Mouse (Mus musculus) embryo, embryonic 10.5 days (tissue): ENCODE results near the gene Rd3.
A peak's percentile ranks its signal among the peaks of the same experiment; 100 is the strongest.

ENCODE experiments used
- DNase-seq: peaks from one replicate; pipeline ENCODE4 v3.0.0-alpha.2; 2015; ENCODE audit warnings: low spot score

The Rd3 gene

DNA sequence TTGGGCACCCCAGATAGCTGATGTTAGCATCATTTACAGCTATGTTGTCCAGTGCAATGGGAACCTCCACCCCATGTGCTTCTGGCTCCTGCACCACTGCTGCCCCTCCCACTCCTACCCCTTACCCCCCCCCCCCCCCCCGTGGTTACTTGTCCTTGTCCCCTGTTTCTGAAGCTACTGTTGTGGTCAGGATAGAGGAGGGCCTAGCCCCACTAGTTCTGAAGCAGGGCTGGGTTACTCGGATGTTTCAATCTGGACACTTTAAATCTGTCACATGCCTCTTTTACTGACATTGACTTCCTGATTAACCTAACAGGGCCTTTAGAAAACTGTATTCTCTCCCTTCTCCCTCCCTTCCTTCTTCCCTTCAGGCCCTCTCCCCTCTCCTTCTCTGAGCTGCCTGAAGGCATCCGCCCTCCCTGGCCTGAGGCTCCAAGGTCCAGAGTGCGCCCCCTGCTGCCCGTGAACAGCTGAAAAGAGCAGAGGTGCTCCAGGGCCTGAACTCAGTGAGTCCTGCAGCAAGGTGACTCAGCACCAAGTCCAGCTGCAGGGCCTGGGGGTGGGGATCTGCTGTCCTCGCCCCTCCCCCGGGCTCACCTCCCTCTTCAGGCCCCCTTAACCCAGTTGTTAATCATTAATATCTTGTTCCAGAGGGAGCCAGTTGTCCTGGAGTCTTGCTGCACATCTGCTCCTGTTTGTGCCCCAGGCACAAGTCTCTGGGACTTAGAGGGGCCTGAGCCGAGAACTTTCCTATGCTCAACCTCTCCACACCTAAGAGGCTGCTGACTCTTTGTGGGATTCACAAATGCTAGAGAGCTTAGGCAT, 13.0 kb upstream of the Rd3 start:
- peak; percentile 85 for DNase-seq

DNA sequence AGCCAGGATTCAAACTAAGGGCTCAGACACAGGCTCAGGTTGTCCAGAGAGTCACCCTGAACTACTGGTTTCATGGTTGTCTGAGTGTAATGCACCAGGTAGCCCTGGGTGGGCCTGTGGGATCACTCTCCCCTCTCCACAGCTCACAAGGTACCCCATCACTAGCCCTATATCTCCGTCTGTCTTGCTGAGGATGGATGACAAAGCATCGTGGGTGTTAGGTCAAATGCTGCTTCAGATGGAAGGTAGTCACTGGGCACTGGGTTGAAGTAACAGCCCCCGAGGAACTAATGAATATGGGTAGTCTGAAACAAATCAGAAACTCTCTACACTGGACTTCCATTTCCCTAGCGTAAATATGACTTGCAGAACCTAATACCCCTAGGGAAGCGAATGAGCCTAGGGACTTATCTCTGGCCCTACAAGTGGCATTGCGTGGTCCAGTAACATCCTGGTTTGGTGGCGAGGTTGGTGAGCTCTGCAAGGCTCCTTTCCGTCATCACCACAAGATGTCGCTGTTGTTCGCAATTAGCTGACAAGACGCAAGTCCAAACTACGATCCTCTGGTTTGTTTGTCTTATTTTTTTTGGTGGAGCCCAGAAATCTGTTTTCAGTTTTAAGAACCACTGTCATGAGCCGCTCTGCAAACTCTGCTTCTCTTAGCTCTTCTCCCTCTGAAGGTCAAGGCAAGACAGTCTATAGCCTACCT, 12.2 kb upstream of the Rd3 start:
- peak; percentile 92 for DNase-seq

DNA sequence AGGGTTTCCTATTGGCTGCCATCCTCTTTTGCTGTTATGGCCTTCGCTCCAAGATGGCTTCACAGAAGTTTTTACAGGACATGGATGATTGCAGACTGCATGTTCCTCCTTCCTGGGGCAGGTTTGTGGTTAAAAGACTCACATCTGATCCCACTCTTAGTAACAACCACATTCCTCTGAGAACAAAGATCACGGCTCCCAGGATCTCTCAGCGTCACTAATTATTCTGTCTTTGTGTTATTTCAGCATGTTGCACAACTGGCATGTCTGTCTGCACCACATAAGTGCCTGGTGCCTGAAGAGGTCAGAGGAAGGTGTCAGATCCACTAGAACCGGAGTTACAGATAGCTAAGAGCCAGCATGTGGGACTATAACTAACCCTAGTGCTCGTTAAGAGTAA, 7.2 kb upstream of the Rd3 start:
- no peak for DNase-seq

DNA sequence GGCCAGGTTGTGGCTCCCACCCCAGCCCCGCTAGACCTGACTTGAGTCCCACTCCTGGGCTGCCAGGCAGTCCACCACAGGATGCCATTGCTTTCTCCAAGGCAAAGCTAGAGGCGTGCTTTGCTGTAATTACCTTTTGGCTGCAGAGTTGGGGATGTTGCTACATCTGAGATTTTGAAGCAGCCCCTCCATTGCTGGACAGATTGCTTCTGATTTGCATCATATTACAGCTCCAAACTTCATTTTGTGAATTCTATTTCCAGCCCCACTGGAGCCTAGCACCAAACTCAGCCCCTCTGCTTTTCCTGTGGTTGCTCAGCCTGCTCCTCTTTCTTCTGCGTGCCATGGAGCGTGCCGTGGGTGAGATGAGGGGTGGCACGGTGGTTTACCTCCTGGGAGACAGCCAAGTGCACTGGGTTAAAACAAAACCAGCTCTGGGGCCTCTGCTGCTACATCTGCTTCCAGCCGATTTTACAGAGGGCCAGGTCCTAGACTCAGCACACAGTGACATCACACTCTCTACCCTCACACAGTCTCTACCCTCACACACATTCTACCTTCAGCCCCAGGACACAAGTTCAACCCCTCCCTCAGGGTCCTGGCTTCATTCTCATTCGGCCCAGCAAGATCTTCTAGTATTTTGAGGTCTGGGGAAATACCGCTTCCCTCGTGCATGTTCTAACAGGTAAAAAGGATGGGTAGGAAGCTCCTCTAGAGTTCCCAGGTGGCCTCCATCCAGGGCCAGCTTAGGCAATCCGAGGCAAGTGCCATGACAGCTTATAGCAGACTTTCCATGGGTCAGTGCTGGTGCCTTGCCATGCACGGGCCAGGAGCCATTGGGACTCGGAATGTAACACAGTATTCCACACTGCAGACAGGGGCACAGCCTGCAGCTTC, 2.4 kb upstream of the Rd3 start:
- DNase-seq, result no peak

DNA sequence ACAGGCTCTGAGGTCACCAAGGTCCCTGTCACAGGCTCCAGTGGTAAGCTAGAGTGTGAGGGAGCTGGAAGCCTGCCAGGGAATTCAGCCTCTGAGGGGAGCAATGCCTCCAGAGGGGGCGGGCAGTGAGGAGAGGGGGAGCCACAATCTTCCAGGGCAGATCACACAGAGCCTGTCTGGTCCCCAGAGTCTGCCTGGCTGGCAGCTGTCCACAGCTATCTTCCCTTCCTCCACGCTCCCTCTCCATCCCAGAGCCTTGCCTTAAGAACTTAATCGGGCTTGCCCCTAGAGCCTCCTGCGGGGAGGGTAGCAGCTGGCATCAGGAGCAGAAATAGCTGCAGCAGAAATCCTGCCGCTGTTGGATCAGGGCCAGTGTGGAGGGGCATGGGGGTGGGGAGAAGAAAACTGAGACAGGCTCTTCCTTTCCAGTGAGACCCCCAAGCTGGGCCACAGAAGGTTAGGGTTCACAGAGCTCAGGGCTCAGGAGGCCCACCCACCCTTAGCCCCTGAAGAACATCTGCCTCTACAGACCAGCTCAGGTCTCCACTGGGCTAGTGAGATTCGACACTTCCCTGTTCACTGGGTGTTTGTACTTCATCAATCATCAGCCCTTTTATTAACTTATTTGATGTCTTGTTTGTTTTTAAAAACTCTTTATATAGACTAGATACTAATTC, 4.4 kb downstream of the Rd3 start:
- peak; percentile 19 for DNase-seq

DNA sequence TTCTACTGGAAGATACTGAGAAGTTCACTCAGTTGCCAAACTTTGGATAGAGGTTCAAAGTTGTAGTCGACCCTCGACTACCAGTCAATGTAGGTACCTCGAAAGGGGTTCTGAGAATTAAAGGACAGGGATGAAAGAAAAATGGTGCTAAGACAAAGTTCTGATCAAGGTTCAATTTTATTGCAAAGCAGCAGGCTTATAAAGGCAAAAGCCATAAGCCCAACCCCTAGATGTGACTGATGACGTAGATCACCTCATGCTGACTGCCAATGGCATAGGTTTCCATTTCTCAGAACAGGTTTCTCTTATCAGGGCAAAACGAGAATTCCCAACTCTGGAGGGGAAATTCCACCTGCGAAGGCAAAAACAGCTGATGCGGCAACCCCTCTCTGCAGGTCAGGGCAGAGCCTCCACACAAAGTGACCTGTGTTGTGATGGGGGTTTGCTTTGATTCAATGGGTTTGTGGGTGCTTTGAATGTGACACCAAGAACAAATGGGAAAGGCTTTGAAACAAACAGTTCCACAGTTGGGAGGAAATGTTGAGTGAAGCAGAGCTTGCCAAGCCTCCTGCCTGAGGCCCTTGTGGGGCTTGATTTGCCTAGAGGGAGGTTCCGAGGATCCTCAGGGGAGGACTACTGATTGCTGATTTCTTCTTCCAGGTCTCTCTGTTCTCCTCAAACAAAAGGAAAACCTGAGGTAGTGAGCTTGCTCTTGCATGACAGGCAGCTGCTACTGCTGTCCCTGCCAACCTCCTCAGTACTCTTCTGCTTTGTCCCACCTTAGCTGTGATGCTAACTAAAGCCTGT, 9.7 kb downstream of the Rd3 start:
- DNase-seq, result no peak

DNA sequence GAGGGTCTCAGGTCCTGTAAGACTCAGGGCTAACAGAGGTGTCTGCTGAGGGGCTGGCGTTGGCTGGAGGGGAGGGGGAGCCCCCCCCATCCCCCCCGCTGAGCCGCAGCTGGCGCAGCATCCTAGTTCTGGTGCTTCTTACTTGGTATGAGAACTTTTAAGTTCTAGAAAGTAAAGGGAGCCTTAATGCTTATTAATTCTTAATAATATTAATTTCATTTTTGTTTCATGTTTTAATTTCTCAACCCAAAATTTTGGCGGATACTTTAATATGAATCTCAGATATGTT, 10.3 kb downstream of the Rd3 start:
- DNase-seq, result no peak

DNA sequence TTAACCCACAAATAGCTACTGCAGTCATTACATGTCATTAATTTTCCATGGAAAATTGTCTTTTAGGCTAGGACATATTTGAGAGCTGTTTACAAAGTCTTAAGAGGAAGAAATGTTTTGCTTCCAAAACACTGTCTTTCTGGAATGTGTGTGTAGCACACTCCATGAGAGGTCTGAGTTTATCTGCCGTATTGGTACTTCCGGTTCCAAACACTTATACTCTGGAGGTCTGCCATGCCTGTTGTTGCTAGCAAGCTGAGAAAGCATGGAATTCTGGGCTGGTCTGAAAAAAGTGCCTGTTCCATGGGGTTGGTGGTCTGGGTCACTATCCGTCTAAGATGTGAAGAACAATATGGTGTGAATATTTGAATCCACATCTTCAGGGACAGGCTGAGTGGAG, 11.5 kb downstream of the Rd3 start:
- DNase-seq, result no peak

DNA sequence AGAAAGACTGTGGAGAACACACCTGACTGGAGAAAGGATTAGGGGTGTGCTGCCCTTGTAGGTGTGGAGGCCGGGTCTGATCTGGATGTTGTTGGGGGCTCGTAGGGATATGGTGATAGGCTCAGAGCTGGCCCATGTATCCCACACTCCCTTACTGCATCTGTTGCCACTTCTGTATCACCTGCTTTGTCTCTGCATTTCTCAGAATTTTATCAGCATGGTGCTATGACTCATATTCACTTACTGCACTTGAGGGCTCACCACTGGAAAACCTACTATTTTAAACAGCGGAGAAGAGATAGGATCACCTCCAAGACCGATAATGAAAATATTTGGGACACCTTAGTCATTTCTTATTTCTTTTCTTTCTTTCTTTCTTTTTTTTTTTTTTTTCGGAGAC, 11.9 kb downstream of the Rd3 start:
- no peak for DNase-seq

DNA sequence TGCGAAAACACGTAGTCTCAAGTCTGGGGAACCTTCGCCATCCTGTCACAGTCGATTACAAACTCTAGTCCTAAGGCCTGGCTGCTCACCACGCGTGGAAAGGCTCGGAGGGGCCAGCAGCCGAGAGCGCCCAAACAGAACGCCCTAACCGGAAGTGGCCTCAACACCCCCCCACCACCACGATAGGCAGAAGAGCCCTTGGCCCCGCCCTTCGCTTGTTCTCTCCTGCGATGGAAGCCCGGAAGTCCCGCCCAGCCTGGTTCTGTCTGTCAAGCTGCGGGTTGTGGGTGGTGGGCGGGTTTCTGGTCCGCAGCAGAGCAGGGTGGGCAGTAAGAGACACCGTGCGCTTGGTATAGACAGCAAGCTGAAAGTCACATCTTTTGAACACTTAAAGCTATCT, 12.8 kb downstream of the Rd3 start:
- DNase-seq, result peak; percentile 99

DNA sequence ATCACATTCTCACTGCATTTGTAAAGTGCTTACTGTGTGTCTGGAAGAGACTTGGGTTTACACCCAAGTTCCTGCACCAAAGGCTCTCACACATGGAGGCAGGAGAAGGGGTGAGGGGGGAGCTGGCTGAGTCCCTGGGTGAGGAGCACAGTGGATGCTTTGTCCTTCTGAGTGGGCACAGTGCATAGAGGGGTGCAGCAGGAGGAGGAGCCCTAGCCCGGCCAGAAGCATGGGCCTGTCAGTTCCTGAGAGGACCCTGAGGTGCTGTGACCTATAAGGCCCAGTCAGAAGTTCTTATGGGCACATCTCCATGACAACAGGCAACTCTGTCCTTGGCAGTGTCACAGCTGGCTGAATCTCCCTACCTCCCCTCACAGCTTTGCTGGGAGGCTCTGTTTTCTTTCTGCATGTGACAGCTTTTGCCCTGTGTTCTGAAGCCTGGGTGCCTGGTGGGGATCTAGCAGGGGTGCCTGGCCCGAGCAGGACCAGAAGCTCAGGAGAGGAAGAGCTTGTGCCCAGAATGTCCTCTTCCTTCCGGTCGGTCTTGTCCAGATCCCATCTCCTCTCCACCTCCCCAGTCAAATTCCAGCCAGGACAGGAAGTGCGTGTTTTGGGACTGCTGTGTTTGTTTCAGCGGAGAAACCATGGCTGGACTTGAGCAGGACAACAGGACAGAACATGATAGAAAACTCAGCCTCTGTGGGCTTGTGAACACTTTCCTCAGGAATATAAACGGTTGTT, 15.0 kb downstream of the Rd3 start:
- no peak for DNase-seq

DNA sequence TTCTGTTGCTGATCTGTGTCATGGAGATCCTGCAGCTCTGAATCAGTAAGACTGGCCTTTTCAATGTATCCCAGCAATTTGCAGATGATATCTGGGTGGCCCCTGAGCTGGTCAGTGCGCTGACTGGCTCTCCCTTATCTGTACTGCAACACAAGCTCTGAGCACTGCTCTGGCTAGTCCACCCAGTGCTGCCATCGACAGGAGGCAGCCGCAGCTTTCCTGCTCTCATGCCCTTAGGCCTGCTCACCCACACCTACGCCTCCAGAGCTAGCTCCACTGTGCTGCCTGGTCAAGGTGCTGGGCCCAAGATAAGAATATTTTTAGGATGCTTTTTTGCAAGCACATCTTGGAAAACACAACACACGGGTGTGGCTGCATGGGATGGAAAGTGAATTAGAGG, 17.3 kb downstream of the Rd3 start:
- DNase-seq, result no peak

DNA sequence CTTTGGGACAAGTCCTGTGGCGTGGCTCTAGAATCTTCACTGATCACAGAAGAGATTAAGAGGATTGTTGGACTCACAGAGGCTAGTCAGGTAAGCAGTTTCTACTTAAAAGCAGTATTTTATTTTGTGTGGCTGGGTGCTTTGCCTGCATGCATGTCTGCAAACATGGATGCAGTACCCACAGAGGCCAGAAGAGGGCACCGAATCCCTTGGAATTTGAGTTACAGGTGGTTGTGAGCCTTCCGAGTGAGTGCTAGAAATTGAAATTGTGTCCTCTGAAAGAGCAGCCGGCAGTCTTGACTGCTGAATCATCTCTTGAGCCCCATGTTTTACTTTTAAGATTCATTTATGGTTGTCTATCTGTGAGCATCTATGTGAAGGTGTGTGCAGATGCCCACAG, 18.3 kb downstream of the Rd3 start:
- DNase-seq, result peak; percentile 73

DNA sequence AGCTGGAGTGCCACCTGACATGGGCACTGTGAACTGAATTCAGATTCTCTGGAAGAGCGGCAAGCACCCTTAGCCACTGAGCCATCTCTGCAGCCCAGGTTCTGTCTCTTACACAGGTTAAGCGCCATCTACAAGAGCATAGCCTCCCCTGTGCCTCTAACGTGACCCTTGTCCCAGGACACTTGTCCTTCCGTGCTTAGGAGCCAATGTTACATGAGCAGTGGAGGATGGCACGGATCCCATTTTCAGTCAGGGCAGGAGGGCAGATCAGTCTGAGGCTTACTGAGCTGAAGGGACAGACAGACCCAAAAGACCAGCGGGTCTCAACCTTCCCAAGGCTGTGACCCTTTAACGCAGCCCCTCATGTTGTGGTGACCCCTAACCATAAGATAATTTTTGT, 18.7 kb downstream of the Rd3 start:
- no peak for DNase-seq

DNA sequence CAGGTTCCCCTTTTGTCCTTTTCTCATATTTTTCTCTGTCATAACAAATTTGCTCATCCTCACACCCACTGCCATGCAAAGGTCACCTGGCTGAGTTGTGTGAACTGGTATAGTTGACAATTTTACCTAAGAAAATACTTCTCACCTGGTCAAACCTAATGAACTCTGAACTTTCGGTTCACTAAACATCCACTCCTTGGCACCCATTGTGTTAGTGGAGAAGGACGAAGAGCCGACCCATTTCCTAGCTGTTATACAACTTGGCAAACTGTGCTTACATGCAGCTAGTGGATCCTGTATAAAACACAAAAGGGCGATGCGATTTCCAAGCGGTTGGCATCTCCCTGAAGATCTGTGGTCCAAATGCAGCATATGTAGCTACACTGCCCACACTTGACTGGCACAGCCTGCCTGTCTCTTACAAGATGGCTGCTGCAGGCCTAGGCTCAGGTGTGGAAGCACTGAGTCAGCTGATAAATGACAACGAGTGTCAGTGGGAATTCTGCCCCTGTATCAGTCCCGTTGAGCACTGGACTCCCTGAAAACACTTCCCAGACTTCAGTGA, 19.5 kb downstream of the Rd3 start:
- DNase-seq, result no peak

DNA sequence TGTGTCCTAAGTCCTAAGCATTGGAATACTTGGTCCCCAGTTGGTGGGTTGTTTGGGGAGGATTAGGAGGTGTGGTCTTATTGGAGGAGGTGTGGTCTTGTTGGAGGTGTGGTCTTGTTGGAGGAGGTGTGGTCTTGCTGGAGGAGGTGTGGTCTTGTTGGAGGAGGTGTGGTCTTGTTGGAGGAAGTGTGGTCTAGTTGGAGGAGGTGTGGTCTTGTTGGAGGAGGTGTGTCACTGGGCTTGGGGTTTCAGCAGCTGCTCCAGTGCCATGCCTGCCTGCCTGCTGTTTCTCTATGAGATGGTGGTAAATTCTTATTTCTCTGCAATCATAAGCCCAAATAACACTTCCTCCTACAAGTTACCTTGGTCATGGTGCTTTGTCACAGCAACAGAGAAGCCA, 21.9 kb downstream of the Rd3 start:
- DNase-seq, result no peak
